ENCODE assay signal across 11 mouse cellular contexts in genomic region chr8:79078556-79079195, GRCm38 (mm10). TPM values are rescaled to one million over a fixed set of nuclear protein-coding genes. Genes with fewer than 3 reads are reported as not detected.
DNase-seq lines count a peak whose midpoint lies in the region; ATAC-seq and TF ChIP-seq lines count a peak whose summit lies in the region.
"Had no signal": no experiment of that assay in that cellular context is flagged by ENCODE, and none has a peak within 500 bp of the region (broad histone marks: within the 10 kb centered on the region; RNA-seq: fewer than 3 reads in every experiment).

No protein-coding gene starts in this region.

- peak; percentile 26; the same call in 1 of the 2 replicates for ATAC-seq in forebrain, embryonic 13.5 days
- ATAC-seq in intestine, postnatal 0 days, result no peak
- ATAC-seq in neural tube, embryonic 15.5 days (ENCODE audit: low FRiP score), result peak; percentile 59
- no peak for ATAC-seq in erythroid progenitor cell, adult 5-6 weeks (replicated peaks; ENCODE audit: low FRiP score, poor library complexity, severe bottlenecking)

- intact Hi-C loops in gastrocnemius, postnatal 36 days (cut with DNase I), result no loop called here

- no peak overlapping the region for H3K4me2 ChIP-seq in forebrain, embryonic 13.5 days
- no peak overlapping the region for H3K4me2 ChIP-seq in intestine, postnatal 0 days (replicated peaks; ENCODE audit: low read depth)
- H3K4me2 ChIP-seq in neural tube, embryonic 15.5 days, result peak overlapping the region; percentile 13
- H3K4me2 ChIP-seq: liver, embryonic 13.5 days had no signal

- H3K4me1 ChIP-seq in forebrain, embryonic 13.5 days, result peaks cover 54% of the 10 kb centered on the region
- 0 out of 2 replicates have a peak, but pooled peaks cover 7% of the 10 kb centered on the region for H3K4me1 ChIP-seq in intestine, postnatal 0 days (replicated peaks; ENCODE audit: control insufficient read depth, insufficient read depth, low read length)
- peaks cover 52% of the 10 kb centered on the region for H3K4me1 ChIP-seq in neural tube, embryonic 15.5 days

- WGBS in forebrain, embryonic 13.5 days, result 14% methylated on average over 11 of the region's 11 CpGs
- 38% methylated on average over 11 of the region's 11 CpGs for WGBS in intestine, postnatal 0 days
- WGBS in neural tube, embryonic 15.5 days, result 9% methylated on average over 11 of the region's 11 CpGs

- peak overlapping the region; percentile 62 for H3K27ac ChIP-seq in forebrain, embryonic 13.5 days
- H3K27ac ChIP-seq in intestine, postnatal 0 days (ENCODE audit: low read depth, low read length), result 0 out of 2 replicates have a peak overlapping the region, but pooled peaks have one; percentile 15
- peak overlapping the region; percentile 69 for H3K27ac ChIP-seq in neural tube, embryonic 15.5 days (replicated peaks)
- H3K27ac ChIP-seq: liver, embryonic 13.5 days had no signal

- H3K9me3 ChIP-seq in forebrain, embryonic 13.5 days (replicated peaks), result no peaks in the 10 kb centered on the region
- no peaks in the 10 kb centered on the region for H3K9me3 ChIP-seq in intestine, postnatal 0 days (ENCODE audit: control insufficient read depth)
- H3K9me3 ChIP-seq in neural tube, embryonic 15.5 days (replicated peaks), result no peaks in the 10 kb centered on the region
- H3K9me3 ChIP-seq: liver, embryonic 13.5 days had no signal

- peaks cover 27% of the 10 kb centered on the region for H3K36me3 ChIP-seq in forebrain, embryonic 13.5 days (ENCODE audit: poor library complexity, severe bottlenecking)
- H3K36me3 ChIP-seq in intestine, postnatal 0 days (ENCODE audit: control insufficient read depth, insufficient read depth), result peaks cover 28% of the 10 kb centered on the region
- peaks cover 8% of the 10 kb centered on the region; the same call in 1 of the 2 replicates for H3K36me3 ChIP-seq in neural tube, embryonic 15.5 days

- no peak overlapping the region for H3K4me3 ChIP-seq in forebrain, embryonic 13.5 days
- no peak overlapping the region for H3K4me3 ChIP-seq in intestine, postnatal 0 days (ENCODE audit: low read depth, low read length)
- no peak overlapping the region for H3K4me3 ChIP-seq in neural tube, embryonic 15.5 days (replicated peaks)
- H3K4me3 ChIP-seq: liver, embryonic 13.5 days had no signal

- TF ChIP-seq CTCF in brain, embryonic 14.5 days (IDR thresholded peaks at IDR 0.05; ENCODE audit: borderline replicate concordance, extremely low read depth, insufficient read depth, insufficient read length), result no peak
- no peak for TF ChIP-seq CTCF in intestine, postnatal 0 days (IDR thresholded peaks at IDR 0.05; ENCODE audit: low read depth)

- H3K9ac ChIP-seq in forebrain, embryonic 13.5 days, result no peak overlapping the region; the same call in 1 of the 2 replicates
- no peak overlapping the region for H3K9ac ChIP-seq in intestine, postnatal 0 days (ENCODE audit: low read depth, low read length)
- H3K9ac ChIP-seq in neural tube, embryonic 15.5 days (replicated peaks), result 0 out of 2 replicates have a peak overlapping the region, but pooled peaks have one; percentile 24
- H3K9ac ChIP-seq: liver, embryonic 13.5 days had no signal

- no peaks in the 10 kb centered on the region for H3K27me3 ChIP-seq in forebrain, embryonic 13.5 days
- no peaks in the 10 kb centered on the region for H3K27me3 ChIP-seq in intestine, postnatal 0 days (replicated peaks; ENCODE audit: control insufficient read depth, insufficient read depth, low read length)
- H3K27me3 ChIP-seq in neural tube, embryonic 15.5 days (replicated peaks), result no peaks in the 10 kb centered on the region
- H3K27me3 ChIP-seq: liver, embryonic 13.5 days had no signal

- peak; percentile 70 for DNase-seq in brain, embryonic 14.5 days (ENCODE audit: low read depth)
- DNase-seq in layer of hippocampus, adult 8-10 months (ENCODE audit: low spot score in 2 of 2), result no peak
- DNase-seq in gastrocnemius, postnatal 36 days, result no peak
- DNase-seq: adrenal gland, adult 2 months; cerebellum, adult 2 months; liver, embryonic 13.5 days had no signal

- TF ChIP-seq POLR2A in brain, embryonic 14.5 days (IDR thresholded peaks at IDR 0.05; ENCODE audit: borderline replicate concordance, extremely low read depth, insufficient read depth, insufficient read length, poor library complexity, severe bottlenecking), result no peak

RNA-seq across cellular contexts. Expression of gene Zfp827, which starts 50.4 kb away (rescaled TPM):
- 33.9 and 48.6 TPM in 2 replicates for polyA plus RNA-seq in brain, embryonic 14.5 days (2012; rRNA removed)
- 10.2 and 10.3 TPM in 2 replicates for polyA plus RNA-seq in forebrain, embryonic 13.5 days (2015; fragmentation: Nextera tagmentation; extraction: Ambion mirVana)
- polyA plus RNA-seq in intestine, postnatal 0 days (2015; fragmentation: Nextera tagmentation; extraction: Ambion mirVana), result 4.2 and 4.3 TPM in 2 replicates
- polyA plus RNA-seq in neural tube, embryonic 15.5 days (2015; fragmentation: Nextera tagmentation; extraction: Ambion mirVana), result 10.1 and 10.4 TPM in 2 replicates
- total RNA-seq in layer of hippocampus, adult 8-10 months (2022), result 10 to 100 TPM; 30.4 to 33.4 (median 32.7) TPM
- total RNA-seq in gastrocnemius, postnatal 36 days (2021), result 1 to 10 TPM; 1.8 to 6.5 TPM
- 0.72 TPM in 1 of 2 replicates, not detected in the other for total RNA-seq in erythroid progenitor cell, adult 5-6 weeks (2015; ENCODE audit: low replicate concordance)
- total RNA-seq in erythroid progenitor cell, adult 5-6 weeks (2017; ENCODE audit: low replicate concordance), result 0.90 TPM in 1 of 2 replicates, not detected in the other
- total RNA-seq: MEL had no signal

Comparison
In these comparisons a context has a peak if more than half of its experiments do, and no peak if none do; other contexts are left out.
1. ATAC-seq: peak in forebrain, embryonic 13.5 days (single experiment) and neural tube, embryonic 15.5 days (single experiment); none in intestine, postnatal 0 days (single experiment) and erythroid progenitor cell, adult 5-6 weeks (single experiment).
2. H3K27ac ChIP-seq: peak in every context shown above with its lines; median percentile 69 in neural tube, embryonic 15.5 days; 62 in forebrain, embryonic 13.5 days; 15 in intestine, postnatal 0 days.